Mouse (Mus musculus): ENCODE measurements at regions not wholly inside any gene's neighbourhood (a gene's known extent, or its start where the extent isn't known, plus 50 kb on each side); places are given as distances from the start of the nearest gene placed in this dataset.

- peak; percentile 3 to 20 for DNase-seq
These were observed 320.1 kb downstream of the Med13l start for GRCm38 (mm10) chr5:118880546-118880945.

GRCm38 (mm10) chr5:118881886-118882285 is 321.4 kb downstream of the Med13l start:
- no peak for DNase-seq

- no peak for DNase-seq
These were observed 327.7 kb downstream of the Med13l start for GRCm38 (mm10) chr5:118888131-118888530.

GRCm38 (mm10) chr5:118891131-118891530 is 330.7 kb downstream of the Med13l start:
- DNase-seq = peak; percentile 45 to 75

- DNase-seq = peak; percentile 31 to 36
These were observed 347.7 kb downstream of the Med13l start for GRCm38 (mm10) chr5:118908224-118908623.

GRCm38 (mm10) chr5:118909756-118910155 is 349.3 kb downstream of the Med13l start:
- no peak for DNase-seq

GRCm38 (mm10) chr5:118914191-118914750 is 353.8 kb downstream of the Med13l start:
- DNase-seq = no peak

GRCm38 (mm10) chr5:118923357-118923756 is 362.9 kb downstream of the Med13l start:
- DNase-seq = no peak

- peak in 1 of 2 experiments; percentile 18 for DNase-seq
These were observed 368.6 kb downstream of the Med13l start for GRCm38 (mm10) chr5:118929037-118929436.

GRCm38 (mm10) chr5:118929990-118930501 is 369.6 kb downstream of the Med13l start:
- no peak for DNase-seq

GRCm38 (mm10) chr5:118939336-118940039 is 379.0 kb downstream of the Med13l start:
- peak; percentile 81 to 85 for DNase-seq

GRCm38 (mm10) chr5:118944256-118944655 is 383.8 kb downstream of the Med13l start:
- peak; percentile 36 to 52 for DNase-seq

GRCm38 (mm10) chr5:118946090-118946489 is 385.6 kb downstream of the Med13l start:
- peak; percentile 40 to 51 for DNase-seq

- DNase-seq = no peak
These were observed 386.5 kb downstream of the Med13l start for GRCm38 (mm10) chr5:118946994-118947393.

- DNase-seq = no peak
These were observed 387.8 kb downstream of the Med13l start for GRCm38 (mm10) chr5:118948119-118948786.

- DNase-seq = no peak
These were observed 390.6 kb downstream of the Med13l start for GRCm38 (mm10) chr5:118951067-118951466.

- no peak for DNase-seq
These were observed 400.1 kb downstream of the Med13l start for GRCm38 (mm10) chr5:118960521-118961001.

- no peak for DNase-seq
These were observed 400.6 kb downstream of the Med13l start for GRCm38 (mm10) chr5:118961091-118961490.

GRCm38 (mm10) chr5:118962152-118962551 is 401.7 kb downstream of the Med13l start:
- DNase-seq = no peak

- no peak for DNase-seq
These were observed 402.5 kb downstream of the Med13l start for GRCm38 (mm10) chr5:118963001-118963400.

GRCm38 (mm10) chr5:118966901-118967300 is 406.4 kb downstream of the Med13l start:
- DNase-seq = no peak

GRCm38 (mm10) chr5:118967718-118968117 is 407.2 kb downstream of the Med13l start:
- DNase-seq = no peak

- no peak for DNase-seq
These were observed 414.7 kb downstream of the Med13l start for GRCm38 (mm10) chr5:118975147-118975546.

Data from cerebellum, postnatal 14 days (tissue).